ENCODE assay signal across 20 mouse cellular contexts in genomic region chr13:29119357-29119756, GRCm38 (mm10).
DNase-seq lines count a peak whose midpoint lies in the region; ATAC-seq lines count a peak whose summit lies in the region.
"Had no signal": no experiment of that assay in that cellular context is flagged by ENCODE, and none has a peak within 500 bp of the region (broad histone marks: within the 10 kb centered on the region; RNA-seq: fewer than 3 reads in every experiment).

No protein-coding gene starts in this region.

- ATAC-seq in frontal cortex, adult (ENCODE audit: low TSS enrichment): peak; percentile 80
- ATAC-seq: activated CD4-positive, CD25-positive, alpha-beta regulatory T cell, adult 4 months; hindbrain, postnatal 0 days; intestine, embryonic 16.5 days; midbrain, embryonic 13.5 days had no signal

- no peak for DNase-seq in frontal cortex, postnatal 10 days (ENCODE audit: low spot score in 2 of 2)
- peak; percentile 6 for DNase-seq in layer of hippocampus, adult 11-12 months (ENCODE audit: low spot score)
- DNase-seq in layer of hippocampus, postnatal 14 days (ENCODE audit: low spot score in 2 of 2): no peak
- peak; percentile 9 for DNase-seq in right cerebral cortex, postnatal 25 days
- DNase-seq in right cerebral cortex, postnatal 10 days (ENCODE audit: low spot score in 2 of 2): no peak
- peak; percentile 20 for DNase-seq in layer of hippocampus, adult 9-11 months
- no peak for DNase-seq in cerebellum, adult 9-11 months
- DNase-seq: adrenal gland, postnatal 25 days; cerebellum, adult 11 months; cerebellum, postnatal 14 days; kidney, postnatal 36 days; left cerebral cortex, postnatal 4 days; lung, embryonic 14.5 days; thymus, adult 18-20 months; thymus, postnatal 36 days had no signal

Comparison
In these comparisons a context has a peak if more than half of its experiments do, and no peak if none do; other contexts are left out.
1. DNase-seq: peak in layer of hippocampus, adult 11-12 months (single experiment), right cerebral cortex, postnatal 25 days (single experiment) and layer of hippocampus, adult 9-11 months (single experiment); none in frontal cortex, postnatal 10 days (0 of 2), layer of hippocampus, postnatal 14 days (0 of 2), right cerebral cortex, postnatal 10 days (0 of 2) and cerebellum, adult 9-11 months (single experiment).